Mouse (Mus musculus) retina, adult 2 months (tissue): ENCODE results near the gene Gm8104.
"Not testable (repeated sequence)": the region's sequence is repeated elsewhere in the genome, so short reads cannot be mapped to it uniquely, and the experiment has no call there.

Experiments
- DNase-seq: peaks from one replicate; pipeline ENCODE4 v3.0.0-alpha.2; 2012; ENCODE audit warnings: low read depth, low spot score

Gene Gm8104

DNA sequence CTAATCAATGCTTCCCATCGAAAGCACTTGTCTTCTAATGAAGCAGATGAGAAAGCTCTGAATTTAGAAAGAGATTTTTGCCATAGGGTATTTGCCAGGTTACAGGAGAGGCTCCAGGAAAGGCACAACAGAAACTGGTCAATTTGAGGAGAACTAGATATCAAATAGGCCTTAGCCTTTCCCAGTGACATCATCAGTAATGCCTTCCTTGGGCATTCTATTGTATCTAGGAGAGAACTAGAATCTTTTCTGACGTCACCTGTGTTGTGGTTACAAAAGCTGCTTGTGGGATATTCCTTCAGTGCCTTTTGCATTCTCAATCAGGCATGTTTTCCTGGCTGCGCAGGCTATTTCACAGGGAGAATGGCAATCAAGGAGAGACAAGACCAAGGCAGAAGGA lies at the start of gene Gm8104:
Gene Gm8104 (plus strand): TSS at position 301 of the 400 bp plus-strand sequence.
- DNase-seq = not testable (repeated sequence)

DNA sequence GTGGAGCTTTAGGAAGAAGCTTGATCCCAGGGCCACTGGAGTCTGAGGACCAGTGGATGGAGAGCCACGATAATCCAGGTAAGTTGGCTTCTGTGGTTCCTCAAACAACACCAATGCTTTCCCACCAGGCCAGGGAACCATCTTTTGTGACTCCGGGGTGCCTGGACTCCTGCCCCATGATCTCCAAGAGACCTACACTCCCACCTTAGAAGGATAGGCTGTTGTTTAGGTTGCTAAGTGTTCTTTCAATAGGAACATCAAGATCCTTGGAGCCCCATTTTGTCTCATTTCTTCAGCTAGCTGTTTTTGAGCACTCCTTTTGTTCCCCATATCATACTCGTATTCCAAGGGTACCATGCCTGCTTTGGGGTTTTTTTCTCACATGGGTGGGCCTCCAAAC lies 42.3 kb upstream of the Gm8104 start:
- not testable (repeated sequence) for DNase-seq

DNA sequence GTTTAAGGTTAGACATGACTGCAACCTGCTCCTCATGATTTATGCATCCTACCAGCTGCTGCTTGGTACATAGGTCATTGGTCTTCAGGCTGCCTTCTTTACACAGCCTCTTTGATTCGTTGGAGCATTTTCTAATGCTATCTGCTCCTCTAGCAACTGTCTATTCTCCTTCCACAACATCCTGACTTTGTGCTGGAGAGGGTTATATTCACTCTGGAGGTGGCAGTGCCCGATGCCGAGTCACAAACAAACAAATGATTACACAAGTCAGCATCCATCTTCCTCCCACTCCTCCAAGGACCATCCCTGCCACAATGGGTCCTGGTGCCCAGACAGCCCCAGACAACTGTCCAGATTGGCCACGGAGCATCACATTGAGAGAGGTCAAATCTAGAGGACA lies 40.2 kb upstream of the Gm8104 start:
- not testable (repeated sequence) for DNase-seq

DNA sequence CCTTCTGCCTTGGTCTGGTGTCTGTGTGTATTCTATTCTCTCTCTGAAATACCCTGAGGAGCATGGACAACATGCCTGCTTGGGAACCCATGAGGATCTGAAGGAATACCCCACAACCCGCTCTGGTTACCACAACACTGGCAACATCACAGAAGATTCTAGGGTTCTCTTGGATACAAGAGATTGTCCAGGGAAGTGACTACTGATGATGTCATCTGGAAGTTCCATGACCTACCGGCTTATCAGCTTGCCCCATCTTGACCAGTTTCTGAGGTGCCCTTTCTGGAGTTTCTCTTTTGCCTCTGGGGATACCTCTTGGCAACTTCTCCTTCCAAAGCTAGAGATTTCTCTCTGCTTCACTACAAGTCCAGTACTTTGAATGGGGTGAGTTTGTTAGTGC lies 23.9 kb upstream of the Gm8104 start, which contains the start of gene Gm8094:
Gene Gm8094 (minus strand): TSS at position 101 of the 400 bp plus-strand sequence.
- not testable (repeated sequence) for DNase-seq

DNA sequence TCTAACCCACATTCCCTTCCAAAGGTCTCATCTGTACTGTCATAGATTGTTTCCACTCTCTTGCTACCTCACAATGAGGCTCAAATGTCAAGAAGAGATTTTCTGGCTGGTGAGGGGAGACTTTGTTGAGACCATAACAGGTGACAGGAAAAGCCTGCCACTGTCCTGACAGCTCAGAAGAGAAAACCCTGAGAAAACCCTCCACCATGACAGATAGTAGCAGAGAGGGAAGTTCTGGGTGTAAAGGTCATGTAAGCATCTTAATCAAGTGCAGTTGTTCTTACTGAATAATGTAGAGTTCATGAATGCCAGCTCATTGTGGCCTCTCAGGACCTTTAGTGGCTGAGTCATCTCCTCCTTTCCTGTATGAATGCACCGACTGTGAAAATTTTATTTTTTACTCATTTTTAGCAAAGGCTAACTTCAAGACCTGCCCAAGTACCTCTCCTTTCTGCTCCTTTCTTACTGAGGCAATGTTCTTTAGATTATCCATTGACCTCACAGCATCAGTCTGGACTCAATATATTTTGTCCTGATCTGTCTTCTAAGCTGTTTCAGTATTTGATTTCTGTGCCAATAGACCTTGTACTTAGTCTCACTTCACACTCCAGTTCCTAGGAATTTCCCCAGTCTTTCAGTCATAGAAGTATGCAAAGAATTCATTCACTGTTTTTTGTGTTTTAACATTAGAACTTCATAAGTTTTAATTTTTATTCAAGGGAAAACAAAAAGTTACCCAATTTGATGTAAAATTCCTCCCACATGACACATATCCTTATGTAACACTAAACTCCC lies 15.3 kb upstream of the Gm8104 start:
- not testable (repeated sequence) for DNase-seq

DNA sequence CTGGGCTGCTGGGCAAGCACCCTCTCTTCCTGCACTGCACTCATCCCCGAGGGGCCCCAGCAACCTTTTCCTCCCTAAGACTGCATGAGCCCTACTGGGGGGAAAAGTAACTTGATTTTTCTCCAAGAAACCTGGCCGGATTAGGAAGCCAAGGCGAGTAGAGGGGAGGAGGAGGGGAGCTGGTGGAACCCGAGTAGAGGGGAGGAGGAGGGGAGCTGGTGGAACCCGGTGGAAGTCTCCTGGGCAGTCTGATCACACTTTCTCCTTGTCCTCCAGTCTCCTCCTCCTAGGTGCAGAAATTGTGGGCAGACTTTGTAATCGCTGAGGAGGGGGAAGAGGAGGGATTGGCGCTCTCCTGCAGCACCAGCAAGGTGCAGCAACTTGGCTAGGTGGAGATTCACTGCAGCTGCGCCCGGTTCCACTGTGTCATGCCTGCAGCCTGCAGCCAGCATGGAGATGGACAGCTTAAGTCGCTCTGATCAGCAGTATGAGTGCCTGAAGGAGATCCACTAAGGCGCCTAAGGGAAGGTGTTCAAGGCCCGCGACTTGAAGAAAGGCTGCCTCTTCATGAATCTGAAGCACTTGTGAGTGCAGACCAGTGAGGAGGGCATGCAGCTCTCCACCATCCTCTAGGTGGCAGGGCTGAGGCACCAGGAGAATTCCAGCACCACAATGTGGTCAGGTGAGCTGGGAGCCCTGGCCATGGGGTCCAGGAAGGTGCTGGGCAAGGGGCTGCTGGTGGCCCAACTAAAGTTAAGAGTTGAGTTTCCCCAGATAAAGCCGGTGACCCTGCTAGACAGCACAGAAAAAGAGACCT lies 11.1 kb upstream of the Gm8104 start:
- not testable (repeated sequence) for DNase-seq

DNA sequence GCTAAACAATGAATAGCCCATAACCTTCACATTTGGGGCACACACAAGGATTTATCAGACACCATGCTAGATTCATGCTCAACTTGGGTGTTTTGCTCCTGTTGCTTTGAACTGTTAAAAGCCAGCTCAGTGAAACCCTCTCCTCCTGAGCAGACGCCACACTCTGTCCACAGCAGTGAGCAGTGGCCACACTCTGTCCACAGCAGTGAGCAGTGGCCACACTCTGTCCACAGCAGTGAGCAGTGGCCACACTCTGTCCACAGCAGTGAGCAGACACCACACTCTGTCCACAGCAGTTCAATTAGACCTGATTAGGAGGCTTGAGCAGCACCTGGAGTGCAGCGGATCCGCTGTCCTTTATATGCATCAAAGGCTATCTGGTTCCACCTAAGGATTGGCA lies 19.3 kb downstream of the Gm8104 start:
- DNase-seq = not testable (repeated sequence)

DNA sequence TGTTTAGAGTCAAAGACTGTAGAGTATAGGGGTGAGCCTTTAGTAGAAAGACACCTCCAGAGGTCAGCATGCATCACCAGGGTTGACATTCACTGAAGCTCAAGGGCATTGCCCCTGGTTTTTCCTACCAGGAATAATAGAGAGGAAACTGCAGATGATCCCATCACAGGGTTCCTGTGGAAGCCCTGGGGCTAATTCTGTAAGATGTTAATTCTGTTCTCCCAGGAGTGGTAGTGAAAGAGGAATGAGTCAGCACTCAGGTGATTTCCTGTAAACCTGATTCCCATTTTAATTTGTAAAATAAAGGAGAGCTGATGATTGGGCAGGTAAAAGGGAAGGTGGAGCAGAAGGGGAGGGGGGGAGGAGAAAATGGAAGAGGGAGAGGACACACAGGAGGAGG lies 25.9 kb downstream of the Gm8104 start:
- not testable (repeated sequence) for DNase-seq
